Mouse (Mus musculus): ENCODE measurements around the gene Olfr544. TPM values are rescaled to one million over a fixed set of nuclear protein-coding genes. Genes with fewer than 3 reads are reported as not detected.

Gene Olfr544
- polyA plus RNA-seq, 1 experiment from 2014 or later: not detected

GRCm38 (mm10) chr7:102458618-102459380 is 29.3 kb downstream of the Olfr544 start:
- no peaks in the 10 kb centered on the region for H3K27me3 ChIP-seq (replicated peaks; ENCODE audit: control insufficient read depth, insufficient read depth, low read length)
- no peaks in the 10 kb centered on the region for H3K9me3 ChIP-seq (replicated peaks; ENCODE audit: control insufficient read depth, low read length)
- no peak overlapping the region for H3K27ac ChIP-seq (ENCODE audit: low read depth, low read length)
- H3K36me3 ChIP-seq (ENCODE audit: control insufficient read depth, insufficient read depth, low read length): peaks cover 84% of the 10 kb centered on the region
- no peak overlapping the region for H3K9ac ChIP-seq (ENCODE audit: low read length)
- DNase-seq (ENCODE audit: low spot score) (no peak), ATAC-seq (no peak)
- WGBS: 94% methylated on average over 5 of the region's 5 CpGs
- no peaks in the 10 kb centered on the region for H3K4me1 ChIP-seq (ENCODE audit: control insufficient read depth, insufficient read depth, low read length)
- no peak overlapping the region for H3K4me3 ChIP-seq (ENCODE audit: low read depth, low read length)
- no peak overlapping the region for H3K4me2 ChIP-seq (ENCODE audit: low read length)

GRCm38 (mm10) chr7:102446438-102446837 is 41.7 kb downstream of the Olfr544 start:
- Histone ChIP-seq H3K27me3 (replicated peaks; ENCODE audit: control insufficient read depth, insufficient read depth, low read length) (no peaks in the 10 kb centered on the region), H3K9me3 (replicated peaks; ENCODE audit: control insufficient read depth, low read length) (no peaks in the 10 kb centered on the region), H3K4me1 (ENCODE audit: control insufficient read depth, insufficient read depth, low read length) (peaks cover 9% of the 10 kb centered on the region; the same call in 1 of the 2 replicates), H3K36me3 (ENCODE audit: control insufficient read depth, insufficient read depth, low read length) (peaks cover 57% of the 10 kb centered on the region), H3K27ac (ENCODE audit: low read depth, low read length) (no peak overlapping the region), H3K4me2 (ENCODE audit: low read length) (no peak overlapping the region), H3K9ac (ENCODE audit: low read length) (no peak overlapping the region), H3K4me3 (ENCODE audit: low read depth, low read length) (no peak overlapping the region)
- ATAC-seq (no peak), DNase-seq (ENCODE audit: low spot score) (no peak)
- 96% methylated on average over 9 of the region's 9 CpGs for WGBS

GRCm38 (mm10) chr7:102444301-102444700 is 43.8 kb downstream of the Olfr544 start:
- Histone ChIP-seq H3K9ac (ENCODE audit: low read length) (no peak overlapping the region), H3K9me3 (replicated peaks; ENCODE audit: control insufficient read depth, low read length) (no peaks in the 10 kb centered on the region), H3K4me1 (ENCODE audit: control insufficient read depth, insufficient read depth, low read length) (peaks cover 9% of the 10 kb centered on the region; the same call in 1 of the 2 replicates), H3K27ac (ENCODE audit: low read depth, low read length) (no peak overlapping the region), H3K4me2 (ENCODE audit: low read length) (no peak overlapping the region), H3K27me3 (replicated peaks; ENCODE audit: control insufficient read depth, insufficient read depth, low read length) (no peaks in the 10 kb centered on the region), H3K4me3 (ENCODE audit: low read depth, low read length) (no peak overlapping the region), H3K36me3 (ENCODE audit: control insufficient read depth, insufficient read depth, low read length) (peaks cover 37% of the 10 kb centered on the region)
- DNase-seq (ENCODE audit: low spot score) (no peak), ATAC-seq (no peak)
- WGBS: 89% methylated on average over 2 of the region's 2 CpGs

GRCm38 (mm10) chr7:102442432-102442831 is 45.7 kb downstream of the Olfr544 start:
- H3K27ac ChIP-seq (ENCODE audit: low read depth, low read length): no peak overlapping the region

GRCm38 (mm10) chr7:102441657-102442391 is 46.3 kb downstream of the Olfr544 start, which contains the start of gene Rrm1:
Gene Rrm1, plus strand, starts transcription at chr7:102441695.
- peaks cover 9% of the 10 kb centered on the region; the same call in 1 of the 2 replicates for H3K4me1 ChIP-seq (ENCODE audit: control insufficient read depth, insufficient read depth, low read length)
- H3K36me3 ChIP-seq (ENCODE audit: control insufficient read depth, insufficient read depth, low read length): peaks cover 21% of the 10 kb centered on the region
- ATAC-seq (peak; percentile 99), DNase-seq (ENCODE audit: low spot score) (peak; percentile 99)
- H3K27me3 ChIP-seq (replicated peaks; ENCODE audit: control insufficient read depth, insufficient read depth, low read length): no peaks in the 10 kb centered on the region
- H3K4me3 ChIP-seq (ENCODE audit: low read depth, low read length): peak within 1 kb of the TSS; percentile 78
- H3K27ac ChIP-seq (ENCODE audit: low read depth, low read length): peak within 1 kb of the TSS; percentile 77; the same call in 1 of the 2 replicates
- peak within 1 kb of the TSS; percentile 88 for H3K9ac ChIP-seq (ENCODE audit: low read length)
- no peaks in the 10 kb centered on the region for H3K9me3 ChIP-seq (replicated peaks; ENCODE audit: control insufficient read depth, low read length)
- WGBS: under 1% methylated on average over 49 of the region's 56 CpGs
- H3K4me2 ChIP-seq (ENCODE audit: low read length): peak within 1 kb of the TSS; percentile 61

More at GRCm38 (mm10) chr7:102442432-102442831, 45.7 kb downstream of the Olfr544 start:
- Histone ChIP-seq H3K27me3 (replicated peaks; ENCODE audit: control insufficient read depth, insufficient read depth, low read length) (no peaks in the 10 kb centered on the region), H3K4me2 (ENCODE audit: low read length) (peak overlapping the region; percentile 61), H3K4me3 (ENCODE audit: low read depth, low read length) (peak overlapping the region; percentile 78), H3K9me3 (replicated peaks; ENCODE audit: control insufficient read depth, low read length) (no peaks in the 10 kb centered on the region), H3K9ac (ENCODE audit: low read length) (peak overlapping the region; percentile 88), H3K4me1 (ENCODE audit: control insufficient read depth, insufficient read depth, low read length) (peaks cover 9% of the 10 kb centered on the region; the same call in 1 of the 2 replicates), H3K36me3 (ENCODE audit: control insufficient read depth, insufficient read depth, low read length) (peaks cover 25% of the 10 kb centered on the region)
- WGBS: under 1% methylated on average over 4 of the region's 4 CpGs
- DNase-seq (ENCODE audit: low spot score) (no peak), ATAC-seq (no peak)

GRCm38 (mm10) chr7:102440822-102441656 is 47.1 kb downstream of the Olfr544 start:
- peak overlapping the region; percentile 27; the same call in 1 of the 2 replicates for H3K4me2 ChIP-seq (ENCODE audit: low read length)
- H3K27me3 ChIP-seq (replicated peaks; ENCODE audit: control insufficient read depth, insufficient read depth, low read length): no peaks in the 10 kb centered on the region
- peaks cover 14% of the 10 kb centered on the region for H3K36me3 ChIP-seq (ENCODE audit: control insufficient read depth, insufficient read depth, low read length)
- peak overlapping the region; percentile 78 for H3K4me3 ChIP-seq (ENCODE audit: low read depth, low read length)
- 56% methylated on average over 15 of the region's 15 CpGs for WGBS
- H3K4me1 ChIP-seq (ENCODE audit: control insufficient read depth, insufficient read depth, low read length): peaks cover 9% of the 10 kb centered on the region; the same call in 1 of the 2 replicates
- H3K9me3 ChIP-seq (replicated peaks; ENCODE audit: control insufficient read depth, low read length): no peaks in the 10 kb centered on the region
- peak; percentile 11 for DNase-seq (ENCODE audit: low spot score)
- H3K9ac ChIP-seq (ENCODE audit: low read length): 0 out of 2 replicates have a peak overlapping the region, but pooled peaks have one; percentile 88
- peak; percentile 2; the same call in 1 of the 2 replicates for ATAC-seq
- no peak overlapping the region for H3K27ac ChIP-seq (ENCODE audit: low read depth, low read length)

GRCm38 (mm10) chr7:102434344-102434743 is 53.8 kb downstream of the Olfr544 start:
- Histone ChIP-seq H3K4me1 (ENCODE audit: control insufficient read depth, insufficient read depth, low read length) (no peaks in the 10 kb centered on the region), H3K4me3 (ENCODE audit: low read depth, low read length) (no peak overlapping the region), H3K9ac (ENCODE audit: low read length) (no peak overlapping the region), H3K27me3 (replicated peaks; ENCODE audit: control insufficient read depth, insufficient read depth, low read length) (no peaks in the 10 kb centered on the region), H3K27ac (ENCODE audit: low read depth, low read length) (no peak overlapping the region), H3K36me3 (ENCODE audit: control insufficient read depth, insufficient read depth, low read length) (no peaks in the 10 kb centered on the region), H3K9me3 (replicated peaks; ENCODE audit: control insufficient read depth, low read length) (no peaks in the 10 kb centered on the region), H3K4me2 (ENCODE audit: low read length) (no peak overlapping the region)
- no peak for ATAC-seq
- WGBS: 84% methylated on average over 2 of the region's 2 CpGs
- DNase-seq (ENCODE audit: low spot score): no peak
